Mouse (Mus musculus): Measurements from ENCODE around the gene Gm8180.
"Not testable (repeated sequence)": the region's sequence is repeated elsewhere in the genome, so short reads cannot be mapped to it uniquely, and the experiment has no call there.

Gene Gm8180

GRCm38 (mm10) chr14:43784645-43785044, at the start of gene Gm8180:
Gm8180 (minus strand) TSS chr14:43784745.
- not testable (repeated sequence) for DNase-seq (ENCODE audit: low spot score)

- not testable (repeated sequence) for DNase-seq (ENCODE audit: low spot score)
These were observed 45.8 kb upstream of the Gm8180 start for GRCm38 (mm10) chr14:43830385-43830784.

- DNase-seq (ENCODE audit: low spot score) = not testable (repeated sequence)
These were observed 39.6 kb upstream of the Gm8180 start for GRCm38 (mm10) chr14:43824176-43824575.

- not testable (repeated sequence) for DNase-seq (ENCODE audit: low spot score)
These were observed 37.3 kb upstream of the Gm8180 start for GRCm38 (mm10) chr14:43821869-43822268.

GRCm38 (mm10) chr14:43812458-43812857, 27.9 kb upstream of the Gm8180 start:
- DNase-seq (ENCODE audit: low spot score) = not testable (repeated sequence)

GRCm38 (mm10) chr14:43808142-43808541, 23.6 kb upstream of the Gm8180 start:
- DNase-seq (ENCODE audit: low spot score) = not testable (repeated sequence)

- DNase-seq (ENCODE audit: low spot score) = not testable (repeated sequence)
These were observed 19.9 kb upstream of the Gm8180 start for GRCm38 (mm10) chr14:43804435-43804834.

- DNase-seq (ENCODE audit: low spot score) = not testable (repeated sequence)
These were observed 12.4 kb upstream of the Gm8180 start for GRCm38 (mm10) chr14:43796905-43797470.

GRCm38 (mm10) chr14:43796069-43796904, 11.7 kb upstream of the Gm8180 start:
- no peak for DNase-seq (ENCODE audit: low spot score)

- DNase-seq (ENCODE audit: low spot score) = not testable (repeated sequence)
These were observed 9.3 kb upstream of the Gm8180 start for GRCm38 (mm10) chr14:43793811-43794210.

- DNase-seq (ENCODE audit: low spot score) = not testable (repeated sequence)
These were observed 37.0 kb downstream of the Gm8180 start, which contains the start of gene Gm6526 for GRCm38 (mm10) chr14:43747566-43747965. Gm6526 (plus strand) TSS chr14:43747866.
